Mouse (Mus musculus) cortical plate, adult 2 months (tissue): Measurements from ENCODE around the gene Tex264. TPM values are rescaled to one million over a fixed set of nuclear protein-coding genes. Genes with fewer than 3 reads are reported as not detected.

Experiments
- H3K27ac ChIP-seq: fragments of 200-500 bp; 2 replicates; pipeline ENCODE4 v1.5.1; 2012; ENCODE audit warnings: low read length, control low read depth, inconsistent platforms; ENCODE audit not compliant: insufficient read depth
- H3K4me1 ChIP-seq: fragments of 200-500 bp; 2 replicates; pipeline ENCODE4 v1.6.1; 2011; ENCODE audit warnings: low read length; ENCODE audit not compliant: control insufficient read depth, insufficient read depth
- H3K4me3 ChIP-seq: fragments of 200-500 bp; 2 replicates; pipeline ENCODE4 v1.5.1; 2011; ENCODE audit warnings: mild to moderate bottlenecking, low read length, control low read depth; ENCODE audit not compliant: insufficient read depth
- CTCF ChIP-seq: fragments of 200-500 bp; IDR thresholded peaks from 2 replicates; pipeline ENCODE4 v1.5.1; 2011; ENCODE audit warnings: mild to moderate bottlenecking, control low read depth, low read length; ENCODE audit not compliant: insufficient read depth; ENCODE audit errors: extremely low read depth
- POLR2A ChIP-seq: fragments of 200-500 bp; IDR thresholded peaks from 2 replicates; pipeline ENCODE4 v1.6.1; 2011; ENCODE audit warnings: mild to moderate bottlenecking, low read length, control low read depth; ENCODE audit not compliant: insufficient read depth; ENCODE audit errors: extremely low read depth
- polyA plus RNA-seq: library from polyadenylated mRNA; depleted of rRNA; stranded (reverse); fragments of >200 nt; gene quantifications from 2 replicates; pipeline ENCODE4 v1.2.3, GENCODE M21; 2012; rRNA removed

Tex264 gene
- polyA plus RNA-seq, 1 experiment, result 109 TPM

DNA sequence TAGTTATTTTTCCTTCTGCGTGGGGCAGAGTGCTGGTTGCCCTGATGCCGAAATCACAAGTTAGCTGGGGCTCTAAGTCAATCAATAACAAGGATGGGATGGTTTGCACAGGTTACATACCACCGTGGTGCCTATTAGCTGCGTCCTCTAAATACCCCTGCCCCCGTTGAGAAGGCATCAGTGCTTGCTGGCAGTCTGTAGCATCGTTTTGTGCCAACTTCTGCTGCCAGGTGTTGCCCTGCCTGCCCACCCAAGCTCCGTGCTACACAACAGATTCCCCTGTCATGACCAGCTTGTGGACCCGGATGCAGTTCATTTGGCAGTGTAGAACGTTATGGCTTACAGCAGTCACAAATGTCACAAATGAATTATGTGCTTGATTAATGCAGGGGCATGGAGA lies 69.4 kb downstream of the Tex264 start:
- Histone ChIP-seq H3K4me1 (peaks cover 3% of the 10 kb centered on the region; the same call in 1 of the 2 replicates), H3K27ac (no peak overlapping the region), H3K4me3 (no peak overlapping the region)
- TF ChIP-seq CTCF (no peak), POLR2A (no peak)

DNA sequence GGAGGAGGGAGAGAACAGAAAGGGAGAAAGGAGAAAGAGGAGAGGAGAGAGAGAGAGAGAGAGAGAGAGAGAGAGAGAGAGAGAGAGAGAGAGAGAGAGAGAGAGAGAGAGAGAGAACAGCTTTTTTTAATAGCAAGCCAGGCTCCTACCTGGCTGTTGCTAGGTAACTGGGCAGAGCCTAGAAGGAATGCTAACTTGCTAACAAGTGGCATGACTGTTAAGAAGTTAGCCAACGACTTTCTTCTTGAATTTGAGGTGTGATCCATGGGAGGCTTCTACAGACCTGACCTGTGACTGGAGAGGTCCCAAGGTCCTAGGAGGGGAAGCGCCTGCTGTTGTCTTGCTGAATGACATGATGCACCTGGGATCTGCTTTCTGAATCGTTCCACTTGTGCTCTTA lies 71.1 kb downstream of the Tex264 start:
- TF ChIP-seq CTCF (no peak), POLR2A (no peak)
- no peak overlapping the region for H3K27ac ChIP-seq
- H3K4me1 ChIP-seq, result peaks cover 7% of the 10 kb centered on the region
- no peak overlapping the region for H3K4me3 ChIP-seq

DNA sequence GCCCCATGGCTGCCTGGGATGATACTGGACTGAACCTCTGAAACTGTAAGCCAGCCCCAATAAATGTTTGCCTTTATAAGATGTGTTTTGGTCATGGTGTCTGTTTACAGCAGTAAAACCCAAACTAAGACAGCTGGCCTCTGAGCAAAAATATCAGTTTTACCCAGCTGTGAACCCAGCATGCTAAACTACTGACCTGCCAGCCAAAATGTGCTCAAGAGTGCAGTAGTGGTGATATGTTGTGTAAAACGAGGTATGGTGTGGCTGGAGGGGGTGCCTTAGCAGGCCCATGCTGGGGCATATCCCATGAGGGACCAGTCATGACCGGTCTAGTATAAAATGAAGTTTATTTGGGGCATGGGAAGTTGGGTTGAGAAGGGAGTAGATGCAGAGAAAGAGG lies 71.8 kb downstream of the Tex264 start:
- Histone ChIP-seq H3K4me1 (peaks cover 7% of the 10 kb centered on the region), H3K27ac (no peak overlapping the region), H3K4me3 (no peak overlapping the region)
- no peak for TF ChIP-seq CTCF
- no peak for TF ChIP-seq POLR2A

DNA sequence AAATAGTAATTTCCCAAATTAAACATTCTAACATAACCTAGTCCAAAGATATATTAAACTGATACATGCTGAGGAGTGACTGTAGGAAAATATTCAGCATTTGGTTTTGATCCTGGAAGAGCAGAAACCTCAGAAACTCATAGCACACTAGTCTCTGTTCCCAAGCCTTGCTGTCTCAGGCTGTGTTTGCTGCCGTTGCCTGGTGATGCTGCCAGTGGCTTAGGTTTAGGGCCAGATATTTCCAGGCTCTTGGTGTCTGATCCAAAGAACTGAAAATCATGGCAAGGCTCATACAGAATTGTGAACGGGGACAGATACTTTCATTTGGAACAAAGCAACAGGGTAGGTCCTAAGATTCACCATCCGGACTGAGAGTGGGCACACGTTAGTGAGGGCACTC lies 75.0 kb downstream of the Tex264 start:
- no peak for TF ChIP-seq POLR2A
- no peak for TF ChIP-seq CTCF
- Histone ChIP-seq H3K27ac (no peak overlapping the region), H3K4me1 (peaks cover 7% of the 10 kb centered on the region), H3K4me3 (no peak overlapping the region)

Other genes starting within 250 kb of the Tex264 start
- 10.7 and 12.1 TPM in 2 replicates for gene Acy1, start 247.6 kb downstream of the Tex264 start, polyA plus RNA-seq
- 37.9 and 42.8 TPM in 2 replicates for gene Abhd14b, start 238.5 kb downstream of the Tex264 start, polyA plus RNA-seq
- 88.0 and 94.9 TPM in 2 replicates for gene Abhd14a, start 238.2 kb downstream of the Tex264 start, polyA plus RNA-seq
- gene Pcbp4, start 232.6 kb downstream of the Tex264 start, polyA plus RNA-seq, result 304 and 306 TPM in 2 replicates
- 18.7 and 19.0 TPM in 2 replicates for gene Gpr62, start 220.0 kb downstream of the Tex264 start, polyA plus RNA-seq
- gene Rrp9, start 210.0 kb downstream of the Tex264 start, polyA plus RNA-seq, result 46.3 and 47.6 TPM in 2 replicates
- gene Parp3, start 209.0 kb downstream of the Tex264 start, polyA plus RNA-seq, result 3.7 and 4.6 TPM in 2 replicates
- gene Iqcf1, start 186.0 kb downstream of the Tex264 start, polyA plus RNA-seq, result not detected in 2 replicates
- not detected in 2 replicates for gene Iqcf5, start 171.4 kb downstream of the Tex264 start, polyA plus RNA-seq
- gene Iqcf3, start 124.3 kb downstream of the Tex264 start, polyA plus RNA-seq, result not detected in 2 replicates
- not detected in 2 replicates for gene Iqcf4, start 114.9 kb downstream of the Tex264 start, polyA plus RNA-seq
- gene Iqcf6, start 59.3 kb downstream of the Tex264 start, polyA plus RNA-seq, result not detected in 2 replicates
- 54.7 and 61.4 TPM in 2 replicates for gene Grm2, start 29.8 kb downstream of the Tex264 start, polyA plus RNA-seq
- gene Rad54l2, start 103.3 kb upstream of the Tex264 start, polyA plus RNA-seq, result 7.2 and 7.6 TPM in 2 replicates
- 18.1 and 18.4 TPM in 2 replicates for gene Dcaf1, start 135.9 kb upstream of the Tex264 start, polyA plus RNA-seq
- gene Rbm15b, start 201.5 kb upstream of the Tex264 start, polyA plus RNA-seq, result 16.2 and 16.6 TPM in 2 replicates
- gene Manf, start 206.1 kb upstream of the Tex264 start, polyA plus RNA-seq, result 54.6 and 59.1 TPM in 2 replicates